Mouse (Mus musculus) erythroblast, embryonic 14.5 days (primary cell): Measurements from ENCODE around the gene Tex14.
"Not testable (repeated sequence)": the region's sequence is repeated elsewhere in the genome, so short reads cannot be mapped to it uniquely, and the experiment has no call there.

Source experiments
- GATA1 ChIP-seq: IDR thresholded peaks from 2 replicates; pipeline ENCODE4 v1.6.1; 2012; ENCODE audit warnings: low read length, inconsistent platforms, mixed read lengths
- TAL1 ChIP-seq: IDR thresholded peaks from 3 replicates; pipeline ENCODE4 v1.6.1; 2012; ENCODE audit warnings: low read length, inconsistent platforms, mixed read lengths

DNA sequence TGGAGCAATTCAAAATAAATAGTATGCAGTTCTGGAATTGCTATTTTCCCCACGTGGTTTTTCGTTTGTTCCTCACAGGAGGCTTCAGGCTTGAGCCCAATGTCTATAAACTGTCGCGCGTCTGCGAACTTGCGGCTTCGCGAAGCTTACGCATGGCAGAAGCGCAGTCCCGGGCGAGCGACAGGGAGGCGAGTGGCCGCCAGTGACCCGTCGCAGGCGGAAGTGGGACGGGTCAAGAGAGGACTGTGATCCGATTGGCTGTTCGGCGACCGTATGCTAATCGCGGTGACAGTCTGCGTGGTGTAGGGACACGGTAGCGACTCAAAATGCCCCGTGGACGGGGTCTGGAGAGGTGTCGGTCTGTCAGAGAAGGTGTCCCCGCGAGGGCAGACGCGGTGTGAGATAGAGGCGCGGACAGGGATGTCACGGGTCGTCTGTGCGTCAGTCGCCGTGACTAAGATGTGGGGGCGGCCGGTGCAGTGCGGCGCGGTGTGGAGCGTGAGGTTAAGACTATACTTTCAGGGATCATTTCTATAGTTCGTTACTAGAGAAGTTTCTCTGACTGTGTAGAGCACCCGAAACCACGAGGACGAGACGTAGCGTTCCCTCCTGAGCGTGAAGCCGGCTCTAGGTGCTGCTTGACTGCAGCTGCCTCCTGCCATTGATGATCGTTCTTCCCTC is 57.1 kb downstream of the Tex14 start:
- not testable (repeated sequence) for TF ChIP-seq TAL1, GATA1
